Mouse (Mus musculus) common myeloid progenitor, adult 5-6 weeks (primary cell): Measurements from ENCODE around the gene Krtap11-1. TPM values are rescaled to one million over a fixed set of nuclear protein-coding genes. Genes with fewer than 3 reads are reported as not detected.

Experiments used
- total RNA-seq: library from RNA; stranded (forward); fragments of 200-1000, 187-1606 nt; gene quantifications from 2 replicates; pipeline ENCODE4 v1.2.3, GENCODE M21; 2017

Gene Krtap11-1
- total RNA-seq, 1 experiment from 2014 or later, result not detected

Other genes with a start within 250 kb of the Krtap11-1 start
- gene Krtap21-1, start 167.3 kb downstream of the Krtap11-1 start, total RNA-seq, result not detected in 2 replicates
- not detected in 2 replicates for gene Krtap6-2, start 151.1 kb downstream of the Krtap11-1 start, total RNA-seq
- not detected in 2 replicates for gene Krtap8-1, start 83.2 kb downstream of the Krtap11-1 start, total RNA-seq
- not detected in 2 replicates for gene Krtap7-1, start 62.9 kb downstream of the Krtap11-1 start, total RNA-seq